Mouse (Mus musculus): ENCODE results near the gene Idh2. TPM values are rescaled to one million over a fixed set of nuclear protein-coding genes. Genes with fewer than 3 reads are reported as not detected.

The Idh2 gene
- total and polyA plus RNA-seq, 3 experiments, result 121 to 268 (median 181) TPM

GRCm38 (mm10) chr7:80071209-80071608, 44.0 kb downstream of the Idh2 start:
- DNase-seq (ENCODE audit: low read depth, low spot score), result no peak
- TF ChIP-seq CHD1 (IDR thresholded peaks at IDR 0.05; ENCODE audit: low read depth, low read length) (no peak), ZNF384 (IDR thresholded peaks at IDR 0.05; ENCODE audit: low read depth, low read length) (no peak), USF1 (IDR thresholded peaks at IDR 0.05; ENCODE audit: low read depth, low read length) (no peak), MAZ (IDR thresholded peaks at IDR 0.05; ENCODE audit: low read depth, low read length) (no peak), USF2 (IDR thresholded peaks at IDR 0.05; ENCODE audit: borderline replicate concordance in 1 of 2, insufficient read depth in 1 of 2, low read depth in 1 of 2, low read length in 2 of 2) (no peak), ZKSCAN1 (IDR thresholded peaks at IDR 0.05; ENCODE audit: low read depth, low read length) (no peak), TBP (IDR thresholded peaks at IDR 0.05; ENCODE audit: low read depth, low read length) (no peak)
- H3K4me3 ChIP-seq (ENCODE audit: control insufficient read depth in 1 of 2, insufficient read depth in 1 of 2, low read depth in 2 of 2, low read length in 2 of 2), result no peak overlapping the region
- no peaks in the 10 kb centered on the region for H3K9me3 ChIP-seq (replicated peaks; ENCODE audit: insufficient read depth, low read length)
- H3K27me3 ChIP-seq (ENCODE audit: control insufficient read depth in 1 of 2, insufficient read depth in 2 of 2, low read length in 2 of 2), result no peaks in the 10 kb centered on the region
- H3K27ac ChIP-seq (ENCODE audit: control insufficient read depth, low read depth, low read length), result no peak overlapping the region
- peaks cover 10 to 28% of the 10 kb centered on the region in 2 experiments for H3K4me1 ChIP-seq (ENCODE audit: control insufficient read depth in 1 of 2, insufficient read depth in 2 of 2, low read length in 2 of 2)
- no peaks in the 10 kb centered on the region for H3K79me2 ChIP-seq (ENCODE audit: control insufficient read depth, insufficient read depth, low read length, poor library complexity)
- no peak overlapping the region for H3K9ac ChIP-seq (ENCODE audit: control insufficient read depth, low read depth, low read length, poor library complexity, severe bottlenecking)
- H3K36me3 ChIP-seq (ENCODE audit: control insufficient read depth in 1 of 2, insufficient read depth in 2 of 2, low read length in 2 of 2), result peaks cover 0 to 11% of the 10 kb centered on the region in 2 experiments; a peak in 2 of 4 replicates

- TF ChIP-seq USF2 (IDR thresholded peaks at IDR 0.05; ENCODE audit: borderline replicate concordance in 1 of 2, insufficient read depth in 1 of 2, low read depth in 1 of 2, low read length in 2 of 2) (no peak), MAZ (IDR thresholded peaks at IDR 0.05; ENCODE audit: low read depth, low read length) (no peak), TAL1 (IDR thresholded peaks at IDR 0.05; ENCODE audit: low read length) (no peak)
- H3K4me3 ChIP-seq (ENCODE audit: control insufficient read depth in 1 of 2, insufficient read depth in 1 of 2, low read depth in 2 of 2, low read length in 2 of 2), result no peak overlapping the region
- H3K9ac ChIP-seq (ENCODE audit: control insufficient read depth, low read depth, low read length, poor library complexity, severe bottlenecking), result no peak overlapping the region
- no peaks in the 10 kb centered on the region for H3K9me3 ChIP-seq (replicated peaks; ENCODE audit: insufficient read depth, low read length)
- peaks cover 3 to 15% of the 10 kb centered on the region in 2 experiments; a peak in 2 of 4 replicates for H3K4me1 ChIP-seq (ENCODE audit: control insufficient read depth in 1 of 2, insufficient read depth in 2 of 2, low read length in 2 of 2)
- no peak overlapping the region for H3K27ac ChIP-seq (ENCODE audit: control insufficient read depth, low read depth, low read length)
- no peak for DNase-seq (ENCODE audit: low read depth, low spot score)
- H3K79me2 ChIP-seq (ENCODE audit: control insufficient read depth, insufficient read depth, low read length, poor library complexity), result no peaks in the 10 kb centered on the region
- H3K27me3 ChIP-seq (ENCODE audit: control insufficient read depth in 1 of 2, insufficient read depth in 2 of 2, low read length in 2 of 2), result no peaks in the 10 kb centered on the region
- H3K36me3 ChIP-seq (ENCODE audit: control insufficient read depth in 1 of 2, insufficient read depth in 2 of 2, low read length in 2 of 2), result peaks cover 0 to 2% of the 10 kb centered on the region in 2 experiments; a peak in 1 of 4 replicates
These were observed 45.4 kb downstream of the Idh2 start for GRCm38 (mm10) chr7:80069615-80070327.

- no peak overlapping the region for H3K27ac ChIP-seq (ENCODE audit: control insufficient read depth, low read depth, low read length)
These were observed 46.9 kb downstream of the Idh2 start for GRCm38 (mm10) chr7:80068341-80068740.

More at GRCm38 (mm10) chr7:80068341-80068740, 46.9 kb downstream of the Idh2 start:
- no peak for DNase-seq (ENCODE audit: low read depth, low spot score)
- no peak for TF ChIP-seq CHD2 (IDR thresholded peaks at IDR 0.05; ENCODE audit: low read length)
- TF ChIP-seq E2F4 (IDR thresholded peaks at IDR 0.05; ENCODE audit: borderline replicate concordance, low read depth, low read length), result no peak
- Histone ChIP-seq H3K9ac (ENCODE audit: control insufficient read depth, low read depth, low read length, poor library complexity, severe bottlenecking) (no peak overlapping the region), H3K27me3 (ENCODE audit: control insufficient read depth in 1 of 2, insufficient read depth in 2 of 2, low read length in 2 of 2) (no peaks in the 10 kb centered on the region), H3K79me2 (ENCODE audit: control insufficient read depth, insufficient read depth, low read length, poor library complexity) (no peaks in the 10 kb centered on the region), H3K36me3 (ENCODE audit: control insufficient read depth in 1 of 2, insufficient read depth in 2 of 2, low read length in 2 of 2) (peaks cover 0 to 12% of the 10 kb centered on the region in 2 experiments; a peak in 2 of 4 replicates), H3K4me1 (ENCODE audit: control insufficient read depth in 1 of 2, insufficient read depth in 2 of 2, low read length in 2 of 2) (peaks cover 0 to 23% of the 10 kb centered on the region in 2 experiments; a peak in 2 of 4 replicates), H3K4me3 (ENCODE audit: control insufficient read depth in 1 of 2, insufficient read depth in 1 of 2, low read depth in 2 of 2, low read length in 2 of 2) (no peak overlapping the region), H3K9me3 (replicated peaks; ENCODE audit: insufficient read depth, low read length) (no peaks in the 10 kb centered on the region)
